ENCODE assay signal across 8 mouse cellular contexts in the genomic region with DNA sequence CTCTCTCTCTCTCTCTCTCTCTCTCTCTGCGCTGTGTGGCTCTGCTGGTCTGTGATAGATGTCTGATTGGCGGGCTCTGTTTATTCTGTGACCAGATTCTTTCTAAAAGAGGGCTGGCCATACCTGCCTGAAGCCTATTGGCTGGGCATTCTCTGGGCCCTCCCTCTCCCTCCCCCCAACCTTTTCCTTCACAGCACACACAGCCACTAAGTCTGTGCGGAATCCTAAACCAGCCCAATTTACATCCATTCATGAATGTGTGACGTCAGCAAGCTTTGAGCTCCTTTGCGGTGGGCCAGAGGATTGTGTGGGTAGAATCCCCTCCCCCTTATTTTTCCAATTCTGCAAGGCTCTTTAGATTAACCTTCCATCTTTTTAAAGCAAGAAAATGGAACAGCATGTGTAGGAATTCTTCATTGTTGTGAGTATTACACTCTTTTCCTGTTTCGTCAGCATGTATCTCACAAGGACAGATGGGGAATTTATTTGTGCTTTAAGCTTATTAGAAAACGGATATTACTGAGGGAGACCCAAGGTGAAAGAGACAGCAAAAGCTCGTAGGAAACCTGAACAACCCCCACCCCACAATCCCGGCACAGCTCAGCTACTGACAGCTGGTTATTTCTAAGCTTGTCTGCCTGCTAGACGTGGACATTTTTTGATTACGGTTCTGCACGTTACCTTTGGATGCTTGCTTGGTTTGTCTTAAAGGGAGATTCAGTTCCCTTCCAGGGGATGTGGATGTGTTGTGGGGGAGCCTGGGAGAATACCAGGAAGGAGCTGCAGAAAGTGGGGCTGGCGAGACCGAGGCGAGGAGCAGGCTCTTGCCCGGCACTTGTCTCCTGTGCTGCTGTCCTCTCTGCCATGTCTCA. TPM values are rescaled to one million over a fixed set of nuclear protein-coding genes. Genes with fewer than 3 reads are reported as not detected.
DNase-seq lines count a peak whose midpoint lies in the region; ATAC-seq and TF ChIP-seq lines count a peak whose summit lies in the region.

No protein-coding gene starts in this region.

- intact Hi-C loops in gastrocnemius, adult 2 months (cut with DNase I) = no loop called here
- intact Hi-C loops in gastrocnemius, postnatal 36 days (cut with DNase I) = no loop called here

- H3K27ac ChIP-seq in gastrocnemius, adult 2 months = peak overlapping the region; percentile 43
- H3K27ac ChIP-seq in hindbrain, embryonic 14.5 days = peak overlapping the region; percentile 94

- H3K27me3 ChIP-seq in hindbrain, embryonic 14.5 days (ENCODE audit: control insufficient read depth, insufficient read depth, low read length) = no peaks in the 10 kb centered on the region

- no peaks in the 10 kb centered on the region for H3K9me3 ChIP-seq in hindbrain, embryonic 14.5 days (ENCODE audit: control insufficient read depth, low read length)

- H3K4me1 ChIP-seq in hindbrain, embryonic 14.5 days (replicated peaks; ENCODE audit: control insufficient read depth, insufficient read depth, low read length) = peaks cover 25% of the 10 kb centered on the region

- peak; percentile 100 for ATAC-seq in hindbrain, embryonic 14.5 days (ENCODE audit: low FRiP score)

- no peak for TF ChIP-seq CTCF in gastrocnemius, adult 2 months (IDR thresholded peaks at IDR 0.05)

- peak overlapping the region; percentile 71 for H3K4me3 ChIP-seq in gastrocnemius, adult 2 months
- H3K4me3 ChIP-seq in hindbrain, embryonic 14.5 days (replicated peaks; ENCODE audit: low read length) = peak overlapping the region; percentile 55

- 2% methylated on average over 16 of the region's 16 CpGs for WGBS in hindbrain, embryonic 14.5 days

- H3K9ac ChIP-seq in hindbrain, embryonic 14.5 days = peak overlapping the region; percentile 75

- peak overlapping the region; percentile 61 for H3K4me2 ChIP-seq in hindbrain, embryonic 14.5 days (replicated peaks)

- H3K36me3 ChIP-seq in hindbrain, embryonic 14.5 days (replicated peaks; ENCODE audit: control insufficient read depth, insufficient read depth) = no peaks in the 10 kb centered on the region

- DNase-seq in gastrocnemius, adult 2 months = peak; percentile 25
- no peak for DNase-seq in gastrocnemius, postnatal 36 days
- peak; percentile 75 to 91 for DNase-seq in cerebellum, adult 18-20 months
- peak; percentile 95 for DNase-seq in forelimb bud, embryonic 11.5 days (ENCODE audit: low read depth, low spot score)
- DNase-seq in hindbrain, embryonic 14.5 days (ENCODE audit: low spot score) = peak; percentile 90
- DNase-seq in left cerebral cortex, adult 18-20 months (ENCODE audit: low spot score in 2 of 2) = peak; percentile 52 to 73
- peak; percentile 84 for DNase-seq in lung, postnatal 36 days
- DNase-seq in right cerebral cortex, postnatal 4 days = peak; percentile 59

RNA-seq across cellular contexts. Expression of a gene that starts 51.9 kb away (rescaled TPM):
- total RNA-seq in gastrocnemius, adult 2 months (2021) = under 1 TPM; 0.70 to 0.74 TPM
- under 1 TPM; 0.41 to 0.42 TPM for total RNA-seq in gastrocnemius, postnatal 36 days (2021)
- polyA plus RNA-seq in hindbrain, embryonic 14.5 days (2014; fragmentation: Nextera tagmentation; extraction: Ambion mirVana) = 8.3 and 8.5 TPM in 2 replicates
- total RNA-seq in left cerebral cortex, adult 18-20 months (2021) = 10 to 100 TPM; 17.0 to 17.6 TPM

RNA-seq across cellular contexts. Expression of a gene that starts 58.4 kb away (rescaled TPM):
- 1 to 10 TPM; 5.7 to 6.8 TPM for total RNA-seq in gastrocnemius, adult 2 months (2021)
- total RNA-seq in gastrocnemius, postnatal 36 days (2021) = 1 to 10 TPM; 3.1 to 7.5 TPM
- 2.0 and 2.2 TPM in 2 replicates for polyA plus RNA-seq in hindbrain, embryonic 14.5 days (2014; fragmentation: Nextera tagmentation; extraction: Ambion mirVana)
- total RNA-seq in left cerebral cortex, adult 18-20 months (2021) = 1 to 10 TPM; 1.3 to 2.4 TPM

Comparison
In these comparisons a context has a peak if more than half of its experiments do, and no peak if none do; other contexts are left out.
1. DNase-seq: peak in gastrocnemius, adult 2 months (single experiment), cerebellum, adult 18-20 months (2 of 2), forelimb bud, embryonic 11.5 days (single experiment), hindbrain, embryonic 14.5 days (single experiment), left cerebral cortex, adult 18-20 months (2 of 2), lung, postnatal 36 days (single experiment) and right cerebral cortex, postnatal 4 days (single experiment); none in gastrocnemius, postnatal 36 days (0 of 2).
2. RNA of a gene that starts 51.9 kb away (total RNA-seq): 17.0 to 17.6 TPM in left cerebral cortex, adult 18-20 months; 0.70 to 0.74 TPM in gastrocnemius, adult 2 months and 0.41 to 0.42 TPM in gastrocnemius, postnatal 36 days; every median in the first group is over 10 times any median in the second.